Mouse (Mus musculus) lung, postnatal 4 days (tissue): Measurements from ENCODE around the gene Adam1b.
"Not testable (repeated sequence)": the region's sequence is repeated elsewhere in the genome, so short reads cannot be mapped to it uniquely, and the experiment has no call there.

ENCODE experiments used
- DNase-seq, 2 experiments: peaks; one replicate each; pipeline ENCODE4 v3.0.0; 2021

Adam1b gene

GRCm38 (mm10) chr5:121503231-121503630 is at the start of gene Adam1b:
Gene Adam1b (minus strand): TSS chr5:121503435.
- DNase-seq, result no peak

- no peak for DNase-seq
Measured at GRCm38 (mm10) chr5:121549196-121549595, 46.0 kb upstream of the Adam1b start.

- no peak for DNase-seq
Measured at GRCm38 (mm10) chr5:121547084-121547483, 43.8 kb upstream of the Adam1b start.

- DNase-seq, result peak; percentile 67 to 73
Measured at GRCm38 (mm10) chr5:121546530-121546895, 43.3 kb upstream of the Adam1b start.

GRCm38 (mm10) chr5:121545793-121546529 is 42.7 kb upstream of the Adam1b start, which contains the start of gene Mapkapk5:
Gene Mapkapk5 (minus strand): TSS chr5:121545905.
- peak; percentile 98 for DNase-seq

- DNase-seq, result peak; percentile 60 to 69
Measured at GRCm38 (mm10) chr5:121544910-121545792, 41.9 kb upstream of the Adam1b start, which contains the start of the genes Adam1a and Gm42878. Gene Adam1a (minus strand): TSS chr5:121545482. Gene Gm42878 (minus strand): TSS chr5:121545482.

GRCm38 (mm10) chr5:121543370-121543769 is 40.1 kb upstream of the Adam1b start:
- DNase-seq, result no peak

- DNase-seq, result no peak
Measured at GRCm38 (mm10) chr5:121541235-121541634, 38.0 kb upstream of the Adam1b start.

GRCm38 (mm10) chr5:121540066-121540465 is 36.8 kb upstream of the Adam1b start:
- DNase-seq, result no peak

GRCm38 (mm10) chr5:121537588-121537987 is 34.4 kb upstream of the Adam1b start:
- no peak for DNase-seq

GRCm38 (mm10) chr5:121536921-121537555 is 33.8 kb upstream of the Adam1b start:
- no peak for DNase-seq

- DNase-seq, result no peak
Measured at GRCm38 (mm10) chr5:121535116-121535515, 31.9 kb upstream of the Adam1b start.

- no peak for DNase-seq
Measured at GRCm38 (mm10) chr5:121534521-121534920, 31.3 kb upstream of the Adam1b start.

GRCm38 (mm10) chr5:121526961-121527360 is 23.7 kb upstream of the Adam1b start:
- DNase-seq, result peak; percentile 11 to 61

- DNase-seq, result no peak
Measured at GRCm38 (mm10) chr5:121526526-121526925, 23.3 kb upstream of the Adam1b start.

- peak; percentile 40 to 76 for DNase-seq
Measured at GRCm38 (mm10) chr5:121525774-121526450, 22.7 kb upstream of the Adam1b start.

GRCm38 (mm10) chr5:121519758-121520157 is 16.5 kb upstream of the Adam1b start:
- DNase-seq, result not testable (repeated sequence)

GRCm38 (mm10) chr5:121518983-121519382 is 15.7 kb upstream of the Adam1b start:
- DNase-seq, result no peak

GRCm38 (mm10) chr5:121510009-121510408 is 6.8 kb upstream of the Adam1b start:
- no peak for DNase-seq

- no peak for DNase-seq
Measured at GRCm38 (mm10) chr5:121506846-121507245, 3.6 kb upstream of the Adam1b start.

GRCm38 (mm10) chr5:121501424-121501996 is 1.7 kb downstream of the Adam1b start:
- peak in 1 of 2 experiments; percentile 11 for DNase-seq

- no peak for DNase-seq
Measured at GRCm38 (mm10) chr5:121500719-121501118, 2.5 kb downstream of the Adam1b start.
